Mouse (Mus musculus): ENCODE data around the gene Disc1.

GRCm38 (mm10) chr8:125292933-125293591 is 239.1 kb downstream of the Disc1 start:
- TF ChIP-seq CTCF (IDR thresholded peaks at IDR 0.05) (no peak), EP300 (IDR thresholded peaks at IDR 0.05) (peak; percentile 74)
